Mouse (Mus musculus) testis, adult 10 weeks (tissue): ENCODE measurements around the gene Adarb1. TPM values are rescaled to one million over a fixed set of nuclear protein-coding genes. Genes with fewer than 3 reads are reported as not detected.

Source experiments
- polyA plus RNA-seq: library from polyadenylated mRNA; stranded (reverse); fragments of 350-450 nt; fragmentation: Illumina TruSeq; extraction: RNeasy Lipid Tissue Mini Kit (QIAGEN cat#74804); gene quantifications from one replicate; pipeline ENCODE4 v1.2.3, GENCODE M21; 2014; ENCODE audit warnings: low read depth, low replicate concordance

Gene Adarb1
- polyA plus RNA-seq: 13.2 TPM

DNA sequence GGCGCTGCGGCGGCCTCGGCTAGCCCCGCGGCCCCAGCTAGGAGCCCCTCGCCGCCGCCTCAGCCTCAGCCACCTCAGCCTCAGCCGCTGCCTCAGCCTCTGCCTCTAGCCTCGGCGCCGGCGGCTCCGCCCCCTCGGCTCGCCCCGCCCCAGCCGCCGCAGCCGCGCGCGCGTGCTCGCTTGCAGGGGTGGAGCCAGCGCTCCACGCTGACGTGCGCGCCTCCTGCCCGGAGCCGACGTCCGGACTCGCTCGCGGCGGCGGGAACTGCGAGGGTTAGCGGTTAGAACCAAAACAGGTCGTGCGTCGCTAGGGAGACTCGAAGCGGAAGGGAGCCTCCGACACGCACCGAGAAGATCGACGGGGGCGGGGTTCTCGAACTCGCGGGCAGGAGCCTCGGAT lies at the start of gene Adarb1:
Gene Adarb1 (minus strand): TSS at position 133 of the 400 bp plus-strand sequence.

DNA sequence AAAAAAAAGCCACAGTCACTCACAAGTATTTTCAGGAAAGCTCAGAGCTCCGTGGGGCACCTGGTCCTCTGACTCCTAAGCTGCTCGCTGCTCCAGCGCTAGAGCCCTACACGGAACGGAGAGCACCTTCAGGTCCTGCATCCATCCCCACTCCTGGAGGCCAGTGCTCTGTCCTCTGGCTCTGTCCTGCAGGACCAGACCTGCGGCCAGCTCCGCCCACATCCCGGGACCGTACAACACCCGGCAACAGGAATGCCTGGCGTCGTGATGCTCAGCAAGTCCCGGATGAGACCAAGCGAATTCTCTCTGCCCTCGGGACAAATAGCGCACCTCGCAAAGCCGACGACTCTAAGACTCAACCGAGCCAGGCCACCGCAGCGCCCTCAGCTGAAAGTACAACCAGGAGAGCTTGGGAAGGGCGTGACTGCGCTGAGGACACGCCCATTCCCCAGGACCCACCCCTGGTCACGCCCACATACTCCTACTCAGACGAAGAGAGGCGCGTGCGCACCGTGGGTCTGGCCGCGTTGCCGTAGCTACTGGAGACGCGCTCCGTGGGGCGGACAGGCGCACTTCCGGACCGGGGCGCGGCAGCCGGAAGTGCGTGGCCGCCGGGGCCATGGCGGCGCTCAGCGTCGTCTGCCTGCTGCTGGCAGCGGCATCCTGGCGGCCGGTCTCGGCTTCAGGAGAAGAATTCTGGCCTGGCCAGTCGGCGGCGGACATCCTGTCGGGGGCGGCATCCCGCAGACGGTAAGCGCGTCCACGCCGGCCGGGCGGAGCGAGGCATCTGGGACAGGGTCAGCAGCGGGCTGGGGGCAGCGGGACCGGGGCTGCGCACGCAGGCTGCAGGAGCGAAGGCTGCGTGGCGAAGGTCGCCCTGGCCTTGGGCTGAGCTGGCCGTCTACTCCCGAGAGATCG lies 159.1 kb downstream of the Adarb1 start, which contains the start of gene Pofut2:
Gene Pofut2 (plus strand): TSS at position 515 of the 918 bp plus-strand sequence.

Other genes starting within 250 kb of the Adarb1 start
- 3.0 TPM for gene Pofut2, start 159.1 kb downstream of the Adarb1 start, polyA plus RNA-seq
- gene Fam207a, start 97.5 kb upstream of the Adarb1 start, polyA plus RNA-seq: 0.78 TPM
- gene Itgb2, start 112.0 kb upstream of the Adarb1 start, polyA plus RNA-seq: 0.36 TPM
- 53.7 TPM for gene Pttg1ip, start 163.4 kb upstream of the Adarb1 start, polyA plus RNA-seq
- gene Sumo3, start 187.8 kb upstream of the Adarb1 start, polyA plus RNA-seq: 32.2 TPM
- gene Gm49325, start 187.9 kb upstream of the Adarb1 start, polyA plus RNA-seq: 10.3 TPM
- 19.1 TPM for gene Ube2g2, start 204.0 kb upstream of the Adarb1 start, polyA plus RNA-seq